Mouse (Mus musculus) MEL (cell line): ENCODE measurements around the gene Polr1a.

Source experiments
- CTCF ChIP-seq, 3 experiments: IDR thresholded peaks in 2 of 3; conservative IDR thresholded peaks in 1 of 3; 2 replicates each; pipeline ENCODE4 v1.5.1; 2011 to 2012; ENCODE audit warnings: low read length in 3 of 3, low read depth in 2 of 3, mild to moderate bottlenecking in 2 of 3, improper control_type of control experiment in 1 of 3, inconsistent platforms in 1 of 3, mixed read lengths in 1 of 3, moderate library complexity in 1 of 3; ENCODE audit not compliant: control insufficient read depth in 1 of 3, insufficient read depth in 1 of 3, poor library complexity in 1 of 3, severe bottlenecking in 1 of 3
- GATA1 ChIP-seq: IDR thresholded peaks from 2 replicates; pipeline ENCODE4 v1.6.1; 2011; ENCODE audit warnings: low read depth, low read length, improper control_type of control experiment
- NELFE ChIP-seq: IDR thresholded peaks from 2 replicates; pipeline ENCODE4 v1.6.1; 2011; ENCODE audit warnings: low read depth, low read length, improper control_type of control experiment
- USF2 ChIP-seq, 2 experiments: IDR thresholded peaks; 2 replicates each; pipeline ENCODE4 v1.6.1; 2011 to 2012; ENCODE audit warnings: improper control_type of control experiment in 2 of 2, low read length in 2 of 2, borderline replicate concordance in 1 of 2, inconsistent platforms in 1 of 2, low read depth in 1 of 2, mild to moderate bottlenecking in 1 of 2; ENCODE audit not compliant: insufficient read depth in 1 of 2

DNA sequence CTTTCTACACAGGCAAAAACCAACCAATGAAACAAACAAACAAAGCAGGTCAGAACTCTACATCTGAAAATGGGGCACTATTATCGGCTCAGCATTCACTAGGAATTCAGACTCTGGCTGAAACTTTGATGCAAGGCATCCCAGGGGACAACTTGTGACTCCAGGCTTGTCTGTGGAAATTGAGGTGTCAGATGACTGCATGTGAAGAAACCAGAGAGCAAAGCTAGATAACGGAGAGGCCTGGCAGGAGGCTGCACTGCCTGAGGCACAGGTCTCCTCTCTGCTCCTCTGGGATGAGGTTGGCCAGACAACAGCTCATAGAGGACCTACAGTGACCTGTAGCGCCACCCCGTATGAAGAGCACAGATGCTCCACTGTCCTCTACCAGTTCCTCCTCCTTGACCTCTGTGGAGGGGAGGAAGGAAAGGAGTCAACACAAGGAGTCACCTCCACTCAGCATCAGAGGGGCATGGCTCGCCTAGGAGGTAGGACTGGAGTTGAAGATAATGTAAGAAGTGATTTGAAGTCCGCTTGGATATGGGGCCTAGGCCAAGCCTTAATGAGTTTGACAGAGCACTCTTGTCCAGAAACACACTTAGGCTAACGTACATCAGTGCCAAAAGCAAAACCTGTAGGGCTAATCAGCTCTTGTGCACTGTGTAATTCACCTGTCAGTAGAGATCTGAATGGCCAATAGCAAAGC lies 78.8 kb downstream of the Polr1a start:
- TF ChIP-seq GATA1 (no peak), CTCF (IDR thresholded peaks at IDR 0.05 in 2 of 3, conservative IDR thresholded peaks at IDR 0.05 in 1 of 3; ENCODE audit: control insufficient read depth in 1 of 3, insufficient read depth in 1 of 3, low read depth in 2 of 3, low read length in 3 of 3, poor library complexity in 1 of 3, severe bottlenecking in 1 of 3) (no peak), USF2 (IDR thresholded peaks at IDR 0.05; ENCODE audit: borderline replicate concordance in 1 of 2, insufficient read depth in 1 of 2, low read depth in 1 of 2, low read length in 2 of 2) (no peak), NELFE (no peak)
